Mouse (Mus musculus) left cerebral cortex, postnatal 14 days (tissue): ENCODE measurements at regions not wholly inside any gene's neighbourhood (a gene's known extent, or its start where the extent isn't known, plus 50 kb on each side); places are given as distances from the start of the nearest gene placed in this dataset.
"Not testable (repeated sequence)": the region's sequence is repeated elsewhere in the genome, so short reads cannot be mapped to it uniquely, and the experiment has no call there.

Experiments used
- DNase-seq, 2 experiments: peaks; one replicate each; pipeline ENCODE4 v3.0.0; 2021 to 2022; ENCODE audit warnings: low spot score in 2 of 2, mixed read lengths in 1 of 2
- intact Hi-C: fragments of 180-260 bp; cut with DNase I; formaldehyde crosslinking; loops from one replicate; pipeline ENCODE4 v1.15.1; 2025

DNA sequence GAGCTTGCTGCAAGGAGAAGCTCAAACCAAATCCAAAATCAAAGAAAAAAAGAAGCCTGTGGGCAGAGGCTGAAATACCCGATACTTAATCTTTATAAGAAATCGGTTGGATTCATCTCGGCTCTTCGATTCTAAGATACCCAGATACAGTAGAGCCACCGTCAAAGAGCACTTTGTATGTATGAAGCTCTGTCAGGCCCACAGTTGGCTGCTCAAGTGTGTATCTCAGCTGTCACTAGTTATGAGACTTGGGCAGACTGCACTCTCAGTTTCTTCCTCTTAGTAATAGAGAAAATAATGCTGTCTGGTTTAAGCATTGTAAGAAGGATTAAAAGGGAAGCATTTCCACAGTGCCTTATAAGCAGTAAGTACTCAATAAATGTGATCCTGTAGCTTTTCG is 193.7 kb downstream of the Faxc start:
- intact Hi-C loops, result no loop called here
- no peak for DNase-seq

GRCm38 (mm10) chr4:22130511-22130910 is 199.4 kb downstream of the Faxc start:
- no peak for DNase-seq
- intact Hi-C loops, result loop anchor here (5.0 kb wide), 1 partner anchor 347 kb away; no protein-coding TSS in a partner anchor

DNA sequence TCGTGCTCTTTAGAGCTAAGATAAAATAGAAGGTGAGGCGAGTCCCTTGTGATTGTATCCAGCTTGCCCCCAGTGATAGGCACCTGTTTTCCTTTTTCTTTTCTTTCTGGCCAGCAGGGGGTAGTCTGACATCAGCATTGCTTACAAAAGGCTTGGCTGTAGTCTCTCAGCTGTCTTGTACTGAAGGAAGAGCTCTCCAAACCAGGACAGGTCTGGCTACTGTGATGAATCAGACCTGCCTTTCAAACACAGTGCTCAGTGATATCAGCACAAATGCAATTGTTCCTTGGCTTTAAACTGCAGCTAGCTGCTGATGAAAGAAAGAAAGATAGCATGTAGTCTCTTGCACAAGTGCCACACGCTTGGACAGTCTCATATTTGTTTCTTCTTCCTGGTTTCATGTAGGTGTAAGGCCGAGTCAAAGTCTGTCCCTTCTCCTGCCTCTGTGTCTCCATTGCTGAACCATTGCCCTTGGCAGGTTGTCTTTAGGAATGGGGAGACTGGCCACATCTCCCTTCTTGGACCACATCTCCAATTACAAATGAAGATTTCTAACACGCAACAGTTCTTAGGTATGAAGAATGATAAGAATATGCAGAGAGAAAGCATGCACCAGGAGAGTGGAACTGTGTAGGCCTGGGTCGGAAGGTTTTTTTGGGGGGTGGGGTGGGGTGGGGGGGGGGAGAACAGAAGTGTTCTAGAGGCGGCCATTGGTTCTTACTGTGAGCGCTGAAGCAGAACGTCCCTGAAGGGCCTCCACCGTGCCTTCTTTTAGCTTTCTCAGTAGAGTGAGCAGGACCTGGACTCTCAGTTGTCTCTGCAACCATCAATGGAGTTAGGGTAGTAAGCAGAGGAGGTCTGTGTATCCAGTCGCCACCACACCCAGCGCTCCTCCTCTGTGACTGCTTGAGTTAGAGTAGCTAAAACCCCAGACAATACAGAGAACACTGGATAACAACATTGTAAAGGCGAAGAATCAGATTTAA is 200.9 kb downstream of the Faxc start:
- DNase-seq, result peak; percentile 67 to 75
- intact Hi-C loops, result loop anchor here (5.0 kb wide), 1 partner anchor 345 kb away; no protein-coding TSS in a partner anchor

DNA sequence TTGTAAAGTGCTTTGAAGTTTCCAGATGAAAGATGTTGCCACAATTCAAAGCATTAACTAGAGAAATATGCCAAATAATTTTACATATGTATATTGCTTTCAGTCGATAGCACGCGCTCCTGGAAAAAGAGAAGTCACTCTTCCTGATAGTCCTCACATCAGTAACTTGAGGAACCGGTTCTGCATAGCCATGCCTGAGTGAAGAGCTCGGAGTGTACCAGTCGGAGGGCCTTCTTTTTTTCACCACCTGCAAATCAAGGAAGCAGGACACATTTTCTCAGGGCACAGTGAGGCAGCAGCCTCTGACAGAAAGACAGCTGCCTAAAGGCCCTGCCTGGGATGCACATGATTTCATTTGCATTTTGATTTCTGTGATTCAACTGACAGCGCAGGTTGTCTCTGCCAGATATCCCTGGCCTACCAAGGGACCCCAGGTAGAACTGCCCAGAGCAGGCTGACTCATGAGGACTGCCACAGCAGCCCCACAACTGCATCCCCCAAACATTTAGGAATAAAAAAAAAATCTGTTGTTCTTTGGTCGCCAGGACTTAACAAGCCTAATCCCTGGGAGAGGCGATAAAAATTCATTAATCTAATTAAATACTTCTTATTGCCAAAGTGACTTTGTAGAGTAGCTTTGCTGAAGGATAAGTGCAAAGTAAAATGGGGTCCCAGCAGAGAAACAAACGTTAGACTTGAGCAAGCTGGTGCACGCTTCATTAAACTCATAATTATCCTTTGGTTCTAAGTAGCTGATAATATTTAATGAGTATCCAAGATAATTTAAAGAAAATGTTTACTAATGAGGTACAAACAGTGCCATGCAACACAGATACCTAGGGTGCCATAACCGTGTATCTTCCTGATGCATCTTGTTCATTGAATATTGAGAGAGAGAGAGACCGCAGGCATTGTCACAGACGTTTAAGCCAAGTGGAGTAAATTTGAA is 202.7 kb downstream of the Faxc start:
- no peak for DNase-seq
- intact Hi-C loops, result loop anchor here (5.0 kb wide), 1 partner anchor 343 kb away; no protein-coding TSS in a partner anchor

- no peak for DNase-seq
- intact Hi-C loops, result no loop called here
Measured at GRCm38 (mm10) chr4:22140122-22140521, 209.0 kb downstream of the Faxc start.

DNA sequence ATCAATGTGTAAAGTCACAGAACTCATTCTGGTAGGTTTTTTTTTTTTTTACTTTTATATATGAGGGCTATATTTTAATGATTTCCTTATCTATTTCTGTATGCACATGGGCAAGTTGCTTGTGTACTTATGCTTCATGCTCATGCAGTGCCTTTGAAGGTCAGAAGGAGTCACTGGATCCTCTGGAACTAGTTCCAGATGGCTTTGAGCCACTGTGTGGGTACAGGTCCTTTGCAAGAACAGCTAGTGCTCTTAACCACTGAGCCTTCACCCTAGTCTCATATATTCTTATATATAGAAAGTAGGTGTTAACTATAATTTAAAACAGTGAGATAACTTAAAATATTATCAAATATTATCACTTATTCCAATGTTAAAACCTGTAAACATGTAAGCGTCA is 212.4 kb downstream of the Faxc start:
- no peak for DNase-seq
- intact Hi-C loops, result no loop called here

- intact Hi-C loops, DNase-seq: not testable (repeated sequence)
Measured at GRCm38 (mm10) chr4:22144834-22145233, 212.5 kb upstream of the Fbxl4 start.

- intact Hi-C loops, result no loop called here
- no peak for DNase-seq
Measured at GRCm38 (mm10) chr4:22146648-22147409, 210.5 kb upstream of the Fbxl4 start.

DNA sequence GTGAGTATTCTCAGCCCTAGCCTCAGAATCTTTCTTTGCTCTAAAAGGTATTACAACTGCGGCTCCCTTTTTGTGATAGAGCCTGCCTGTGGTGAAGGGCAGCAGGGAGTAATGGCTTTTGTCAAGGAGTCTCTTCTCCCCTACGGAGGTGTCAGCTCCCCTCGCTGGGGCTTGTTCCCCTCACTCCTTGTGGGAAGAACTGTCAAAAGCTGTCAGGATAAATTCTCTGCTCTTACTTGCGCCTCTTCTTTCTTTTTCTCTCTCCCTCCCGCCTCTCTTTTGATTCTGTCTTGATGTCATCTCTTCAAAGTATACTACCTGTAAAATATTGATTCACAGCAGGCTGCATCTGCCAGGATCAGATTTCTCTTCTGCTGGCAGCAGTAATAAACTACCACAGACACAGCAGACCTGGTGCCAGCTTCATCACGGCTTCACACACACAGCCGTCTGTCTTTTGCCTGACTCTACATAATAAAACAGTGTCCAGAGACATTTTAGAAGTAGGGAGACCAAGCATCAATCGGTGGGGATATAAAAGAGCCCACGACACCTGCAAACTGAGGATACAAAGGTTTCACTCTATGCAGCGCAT is 205.3 kb upstream of the Fbxl4 start:
- DNase-seq, result no peak
- intact Hi-C loops, result no loop called here

- intact Hi-C loops, result no loop called here
- DNase-seq, result no peak
Measured at GRCm38 (mm10) chr4:22152971-22153544, 204.3 kb upstream of the Fbxl4 start.

DNA sequence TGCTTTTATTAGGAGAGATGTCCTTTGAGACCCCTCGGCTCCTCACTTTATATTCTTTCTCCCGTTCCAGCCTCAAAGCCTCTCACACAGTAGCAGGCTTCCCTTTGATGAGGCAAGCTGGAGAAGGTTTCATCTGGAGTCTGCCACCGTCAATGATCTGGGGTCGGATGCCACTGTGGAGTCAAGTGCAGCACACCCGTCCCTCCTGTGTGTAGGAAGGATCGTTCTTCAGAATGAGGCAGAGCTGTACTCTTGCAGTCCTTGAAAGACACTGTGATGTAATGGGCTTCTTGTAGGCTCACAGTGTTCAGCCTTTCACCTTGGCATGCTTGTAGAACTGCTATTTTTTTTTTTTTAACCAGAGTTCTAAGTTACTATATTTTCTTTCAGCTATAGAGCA is 203.7 kb upstream of the Fbxl4 start:
- intact Hi-C loops, result no loop called here
- DNase-seq, result no peak

- intact Hi-C loops, result no loop called here
- DNase-seq, result no peak
Measured at GRCm38 (mm10) chr4:22186422-22186821, 170.9 kb upstream of the Fbxl4 start.

GRCm38 (mm10) chr4:22188141-22189006 is 169.0 kb upstream of the Fbxl4 start:
- intact Hi-C loops, result no loop called here
- DNase-seq, result peak; percentile 29 to 45

DNA sequence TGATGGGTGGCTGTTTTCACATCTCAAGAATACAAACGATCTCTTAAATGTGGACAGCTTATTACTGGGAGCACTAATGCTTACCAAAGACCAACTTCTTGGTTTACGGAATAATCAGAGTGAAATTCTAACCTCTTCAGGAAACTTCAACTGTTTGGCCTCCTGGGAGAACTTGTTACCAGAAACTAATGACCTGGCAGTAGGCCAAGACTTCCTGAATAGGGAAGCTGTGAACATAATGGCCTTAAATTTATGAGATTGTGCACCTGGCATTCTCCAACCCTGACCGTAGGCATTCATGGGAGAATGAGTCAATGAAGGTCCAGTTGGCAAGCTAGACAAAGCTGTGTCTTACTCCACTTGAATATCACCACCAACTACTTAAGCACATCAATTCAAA is 160.8 kb upstream of the Fbxl4 start:
- no peak for DNase-seq
- intact Hi-C loops, result no loop called here

- intact Hi-C loops, result no loop called here
- no peak for DNase-seq
Measured at GRCm38 (mm10) chr4:22208531-22208930, 148.8 kb upstream of the Fbxl4 start.

DNA sequence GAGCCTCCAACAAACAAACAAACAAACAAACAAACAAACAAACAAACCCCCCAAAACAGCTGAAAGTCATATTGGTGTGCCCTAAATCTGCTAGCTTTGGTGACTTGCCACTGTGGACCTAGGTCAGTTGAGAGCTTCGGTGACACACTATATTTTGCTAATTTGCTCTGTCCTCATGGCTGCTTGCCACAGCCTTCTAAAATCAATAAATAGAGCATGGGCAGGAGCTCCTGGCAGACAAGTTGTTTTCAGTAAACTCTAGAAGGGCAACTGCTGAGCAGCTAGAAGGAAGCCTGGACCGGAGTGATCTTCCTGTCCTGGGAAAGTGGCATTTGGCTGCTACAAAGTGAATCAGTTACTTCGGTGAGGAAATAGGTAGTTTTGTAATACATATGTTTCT is 119.7 kb upstream of the Fbxl4 start:
- no peak for DNase-seq
- intact Hi-C loops, result no loop called here

DNA sequence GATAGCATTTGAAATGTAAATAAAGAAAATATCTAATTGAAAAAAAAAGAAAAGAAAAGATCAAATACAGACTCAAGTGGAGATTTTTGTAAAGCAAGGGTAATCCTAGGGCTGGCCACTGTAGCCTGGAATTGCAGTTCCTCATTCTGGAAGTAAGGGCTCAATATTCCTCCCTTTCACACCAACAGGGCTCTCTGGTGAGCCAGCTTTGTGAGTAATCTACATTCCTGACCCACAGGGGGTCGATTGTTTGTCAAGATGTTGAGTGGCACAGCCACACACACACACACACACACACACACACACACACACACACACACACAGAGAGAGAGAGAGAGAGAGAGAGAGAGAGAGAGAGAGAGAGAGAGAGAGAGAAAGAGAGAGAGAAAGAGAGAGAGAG is 107.1 kb upstream of the Fbxl4 start:
- DNase-seq, intact Hi-C loops: not testable (repeated sequence)

DNA sequence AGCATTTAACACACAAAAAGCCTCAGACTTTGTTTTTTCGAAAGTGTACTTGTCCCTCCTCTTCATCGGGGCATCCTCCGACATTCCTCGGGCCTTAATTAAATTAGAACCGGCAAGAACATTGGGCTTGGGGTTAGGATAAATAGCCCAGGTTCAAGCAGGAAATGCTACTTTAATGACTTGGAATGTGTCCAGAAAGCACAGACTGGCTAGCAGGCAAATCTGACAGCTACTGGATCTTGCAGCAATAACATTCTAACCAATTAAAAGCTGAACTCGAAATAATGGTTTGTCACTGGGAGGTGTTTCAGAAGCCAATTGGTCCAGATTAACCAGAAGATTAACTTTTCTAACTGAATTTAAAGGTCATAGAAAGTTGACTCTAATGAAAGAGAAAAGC is 93.4 kb upstream of the Fbxl4 start:
- intact Hi-C loops, result no loop called here

More for the DNA sequence above, 93.4 kb upstream of the Fbxl4 start:
- no peak for DNase-seq
